Mouse (Mus musculus): ENCODE results near the gene Fgf14.
"Not testable (repeated sequence)": the region's sequence is repeated elsewhere in the genome, so short reads cannot be mapped to it uniquely, and the experiment has no call there.

The Fgf14 gene

DNA sequence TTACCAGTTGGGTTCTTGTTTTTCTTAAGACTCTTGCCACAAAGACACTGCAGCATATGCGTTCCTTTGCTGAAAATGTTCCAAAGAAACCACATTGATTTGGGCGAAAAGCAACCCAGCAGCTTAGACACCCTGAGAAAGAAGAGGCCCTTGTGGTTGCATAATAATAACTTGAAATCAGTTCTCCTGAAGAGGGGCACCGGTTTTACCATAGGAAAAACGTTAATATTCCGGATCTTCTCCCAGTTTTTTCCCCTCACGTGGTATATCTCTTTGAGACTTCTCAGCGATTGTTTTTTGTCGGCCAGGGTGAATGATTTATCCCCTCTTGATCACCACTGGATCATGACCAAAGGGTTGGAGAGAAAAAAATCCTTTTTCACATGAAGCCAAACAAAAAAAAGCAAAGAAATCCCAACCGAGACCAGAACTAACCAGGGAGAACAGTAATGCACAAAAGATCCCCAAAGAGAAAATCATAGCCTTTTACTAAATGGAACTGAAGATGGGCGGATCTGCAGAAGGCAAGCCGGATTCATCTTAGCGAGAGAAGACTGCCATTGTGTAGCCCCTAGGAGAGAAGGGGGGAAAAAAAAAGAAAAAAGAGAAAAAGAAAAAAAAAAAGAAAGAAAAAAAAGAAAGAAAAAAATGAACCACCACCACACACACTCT, at the start of gene Fgf14:
Gene Fgf14, minus strand, starts transcription at position 622 of the 672 bp plus-strand sequence.
- no peak for DNase-seq (ENCODE audit: low spot score in 2 of 2)

DNA sequence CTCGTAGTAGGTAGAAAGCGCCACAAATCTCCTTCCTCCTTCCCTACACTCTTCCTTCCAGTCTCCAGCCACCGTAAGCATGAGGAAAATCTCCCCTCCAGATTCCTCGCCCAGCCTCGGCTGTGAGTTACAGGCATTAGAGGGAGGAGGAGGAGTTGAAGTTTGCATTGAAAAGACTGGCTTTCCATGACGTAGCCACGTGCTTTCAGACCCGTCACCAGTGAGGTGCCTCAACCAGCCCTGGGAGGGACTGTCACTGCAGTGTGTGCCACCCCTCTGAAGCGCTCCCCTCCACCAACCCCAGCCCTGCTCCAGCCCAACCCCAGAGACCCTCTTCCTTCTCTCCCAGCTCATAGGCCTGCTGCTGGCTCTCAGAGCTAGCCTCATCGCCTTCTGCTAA, 452 bp upstream of the Fgf14 start:
- DNase-seq (ENCODE audit: low spot score in 2 of 2), result no peak

DNA sequence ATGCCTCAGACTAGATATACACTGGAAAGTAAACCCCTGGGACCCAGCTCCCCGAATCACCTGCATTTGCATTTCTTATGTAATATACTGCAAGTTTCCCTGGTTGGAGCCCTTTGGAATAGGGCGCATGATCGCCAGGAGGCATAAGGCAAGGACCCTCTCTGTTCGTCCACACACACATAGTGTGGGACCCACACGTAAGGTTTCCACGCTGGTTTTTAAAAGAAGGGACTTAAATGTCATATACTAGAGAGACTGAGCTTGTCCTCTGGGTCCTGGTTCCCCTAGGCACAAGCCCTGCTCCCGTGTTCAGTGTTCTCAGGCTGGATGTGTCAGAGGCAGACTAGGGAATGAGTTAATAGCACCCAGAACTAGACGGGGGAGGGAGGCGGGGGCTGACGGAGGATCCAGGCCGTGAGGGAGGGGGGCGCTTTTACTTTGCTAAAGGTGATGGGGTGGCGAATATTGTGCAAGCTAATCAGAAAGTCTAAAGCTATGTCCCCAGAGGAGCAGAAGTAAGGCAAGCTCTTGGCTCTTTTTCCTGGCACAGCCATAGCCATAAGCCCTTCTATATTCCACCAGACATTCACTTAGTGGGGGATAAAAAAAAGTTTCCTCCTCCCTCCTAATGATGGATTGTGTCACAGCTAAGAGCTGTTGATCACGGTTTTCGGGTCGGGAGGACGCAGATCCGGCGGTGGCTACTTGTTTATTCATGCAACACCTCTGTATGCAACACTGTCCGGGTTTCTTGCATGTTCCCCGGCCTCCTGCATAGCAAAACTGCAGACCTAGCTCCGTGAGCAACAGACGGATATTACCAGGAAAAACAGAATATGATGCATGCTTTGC, 1.0 kb downstream of the Fgf14 start:
- DNase-seq (ENCODE audit: low spot score in 2 of 2), result no peak

DNA sequence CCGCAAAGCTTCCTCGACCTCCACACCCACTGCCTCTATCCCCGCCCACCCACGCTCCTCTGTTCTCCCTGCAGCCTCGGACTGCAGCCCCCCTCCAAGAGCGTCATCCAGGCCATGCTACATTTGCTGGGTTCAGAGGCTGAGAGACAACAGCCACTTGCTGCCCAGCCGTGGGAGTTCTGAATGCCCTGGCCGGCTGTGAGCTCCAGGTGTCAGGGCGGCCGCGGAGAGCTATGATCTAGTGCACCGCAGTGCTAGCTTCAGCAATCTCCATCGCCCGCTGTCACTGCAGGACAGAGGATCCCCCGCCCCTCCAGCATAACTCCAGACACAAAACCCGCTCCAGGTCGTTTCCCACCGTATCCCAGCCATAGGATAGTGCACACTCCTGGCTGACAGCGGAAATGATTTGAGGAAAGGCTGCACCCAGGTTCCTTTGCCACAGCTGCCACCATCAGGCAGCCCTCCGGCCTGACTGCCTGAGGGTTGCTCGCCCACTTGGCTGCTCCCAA, 1.7 kb downstream of the Fgf14 start:
- DNase-seq (ENCODE audit: low spot score in 2 of 2), result no peak

DNA sequence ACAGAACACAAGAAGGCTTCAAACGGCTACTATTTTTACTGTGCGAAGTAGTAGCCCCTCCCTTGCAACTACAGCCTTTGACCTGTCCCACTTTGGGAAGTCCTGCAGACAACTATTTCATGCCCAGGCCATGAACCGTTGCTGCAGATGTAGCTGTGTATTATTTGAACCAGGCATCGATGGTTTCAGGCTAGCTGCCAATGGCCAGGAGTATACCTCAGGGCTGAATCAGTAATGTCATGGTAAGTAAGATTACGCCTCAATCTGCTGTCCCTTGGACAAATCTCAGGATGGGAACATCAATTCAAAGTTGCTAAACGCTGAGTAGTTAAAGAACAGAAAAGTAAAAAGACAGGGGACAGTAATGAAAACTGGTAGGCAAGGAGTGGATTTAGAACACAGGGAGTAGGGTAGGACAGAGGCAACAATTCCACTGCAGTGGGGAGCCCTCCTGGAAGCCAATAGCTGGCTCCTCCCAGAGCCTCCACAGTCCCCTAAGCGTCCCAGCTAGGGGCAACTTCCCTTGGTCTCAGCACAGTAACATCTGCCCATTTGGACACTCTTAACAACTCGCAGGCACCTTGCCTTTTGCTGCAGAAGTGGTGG, 2.3 kb downstream of the Fgf14 start:
- no peak for DNase-seq (ENCODE audit: low spot score in 2 of 2)

DNA sequence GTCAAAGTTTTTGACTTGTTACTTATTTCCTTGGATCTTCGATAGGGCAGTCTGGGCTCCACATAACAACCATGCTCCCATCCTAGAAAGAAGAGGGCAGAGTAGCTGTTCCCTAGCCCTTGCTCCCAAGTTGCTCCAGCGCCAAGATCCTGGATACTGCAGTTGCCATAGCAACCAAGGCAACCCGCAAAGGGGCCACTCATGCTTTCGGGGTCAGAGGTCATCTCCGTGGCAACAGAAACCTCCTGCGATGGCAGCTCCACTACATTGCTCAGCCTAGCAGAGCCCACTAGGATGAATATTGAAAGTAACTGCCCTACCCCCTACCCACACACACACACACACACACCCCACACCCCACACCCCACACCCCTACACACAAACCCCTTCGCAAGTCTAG, 7.2 kb downstream of the Fgf14 start:
- no peak for DNase-seq (ENCODE audit: low spot score in 2 of 2)

DNA sequence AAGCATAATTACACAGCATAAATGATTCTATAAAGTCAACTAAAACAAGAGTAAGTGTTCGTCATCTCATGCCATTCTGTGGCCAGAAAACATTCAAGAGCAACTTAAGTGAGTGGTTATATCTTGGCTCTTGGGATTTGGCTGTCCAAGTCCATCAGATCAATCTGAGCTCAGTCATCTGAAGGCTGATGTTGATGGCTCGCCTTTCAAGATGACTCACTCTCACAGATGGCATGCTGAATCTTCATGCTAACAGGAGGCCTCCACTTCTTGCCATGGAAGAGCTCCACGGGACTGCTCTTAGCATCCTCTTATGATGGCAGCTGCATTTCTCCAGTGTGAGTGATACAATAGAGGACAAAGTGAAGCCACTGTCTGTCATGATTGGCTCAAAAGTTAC, 34.1 kb downstream of the Fgf14 start:
- DNase-seq (ENCODE audit: low spot score in 2 of 2), result no peak

DNA sequence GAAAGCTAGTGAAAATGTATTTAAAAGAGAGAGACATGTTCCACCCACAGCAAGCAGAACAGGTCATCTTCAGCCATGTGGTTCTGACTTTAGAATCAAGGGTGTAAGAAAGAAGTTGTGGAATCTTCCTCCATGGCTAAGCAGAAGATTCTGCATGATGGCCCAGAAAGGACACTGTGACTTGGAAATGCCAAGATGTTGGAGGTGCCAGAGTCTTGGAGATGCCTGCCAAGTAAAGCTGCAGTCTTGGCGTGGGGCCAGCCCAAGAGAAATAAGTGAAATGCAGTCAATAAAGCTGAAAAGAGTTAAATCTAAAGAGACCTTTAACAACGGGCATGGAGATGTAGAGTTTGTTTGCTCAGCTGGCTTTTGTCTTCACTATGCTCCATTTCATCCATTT, 42.0 kb downstream of the Fgf14 start:
- DNase-seq (ENCODE audit: low spot score in 2 of 2), result no peak

DNA sequence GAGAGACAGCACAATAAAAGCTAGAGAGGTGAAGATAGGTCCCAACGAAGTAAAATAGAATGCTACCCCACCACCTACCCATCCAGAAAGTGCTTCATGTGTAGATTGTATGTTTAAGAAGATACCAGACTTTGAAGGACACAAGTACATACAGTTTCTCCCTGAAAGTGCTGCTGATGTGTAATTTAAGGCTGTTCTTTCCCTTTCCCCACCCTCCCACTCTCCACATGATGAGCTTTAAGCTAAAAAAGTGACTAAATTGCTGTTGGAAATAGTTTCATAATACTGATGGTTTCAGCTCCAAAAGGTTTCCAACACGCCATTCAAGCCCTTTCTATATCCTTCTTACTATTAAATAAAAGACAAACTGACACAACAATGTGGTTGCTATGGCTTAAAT, 63.5 kb downstream of the Fgf14 start:
- DNase-seq (ENCODE audit: low spot score in 2 of 2), result no peak

DNA sequence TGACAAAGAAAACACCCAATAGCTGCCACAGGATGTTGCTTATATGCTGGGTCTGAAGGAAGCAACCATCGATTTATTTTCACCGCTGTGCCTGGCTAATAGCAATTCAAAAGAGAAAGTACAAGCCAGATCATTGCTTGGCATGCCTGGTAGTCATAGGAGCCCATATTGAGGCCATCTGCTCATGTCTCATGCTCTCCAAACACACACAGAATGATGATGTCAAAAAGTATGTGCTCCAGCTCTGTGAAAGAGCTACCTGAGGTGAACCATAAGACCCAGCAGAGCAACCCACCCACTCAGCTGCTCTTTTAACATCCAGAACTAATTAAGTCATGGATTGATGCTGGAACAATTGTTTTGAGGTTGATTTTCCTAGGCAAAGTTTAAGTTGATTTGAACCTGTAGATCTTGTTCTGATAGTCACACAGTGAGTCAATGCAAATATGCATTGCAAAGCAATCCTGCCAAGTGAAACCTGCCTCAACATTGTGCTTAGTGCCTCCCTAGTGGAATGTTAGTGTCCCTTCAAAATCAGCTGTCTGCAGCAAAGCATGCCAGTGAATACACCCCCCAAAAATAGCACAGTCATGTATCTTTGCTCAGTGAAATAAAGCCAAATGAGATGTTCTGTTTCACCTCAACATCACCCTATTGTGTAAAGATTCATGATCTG, 70.8 kb downstream of the Fgf14 start:
- no peak for DNase-seq (ENCODE audit: low spot score in 2 of 2)

DNA sequence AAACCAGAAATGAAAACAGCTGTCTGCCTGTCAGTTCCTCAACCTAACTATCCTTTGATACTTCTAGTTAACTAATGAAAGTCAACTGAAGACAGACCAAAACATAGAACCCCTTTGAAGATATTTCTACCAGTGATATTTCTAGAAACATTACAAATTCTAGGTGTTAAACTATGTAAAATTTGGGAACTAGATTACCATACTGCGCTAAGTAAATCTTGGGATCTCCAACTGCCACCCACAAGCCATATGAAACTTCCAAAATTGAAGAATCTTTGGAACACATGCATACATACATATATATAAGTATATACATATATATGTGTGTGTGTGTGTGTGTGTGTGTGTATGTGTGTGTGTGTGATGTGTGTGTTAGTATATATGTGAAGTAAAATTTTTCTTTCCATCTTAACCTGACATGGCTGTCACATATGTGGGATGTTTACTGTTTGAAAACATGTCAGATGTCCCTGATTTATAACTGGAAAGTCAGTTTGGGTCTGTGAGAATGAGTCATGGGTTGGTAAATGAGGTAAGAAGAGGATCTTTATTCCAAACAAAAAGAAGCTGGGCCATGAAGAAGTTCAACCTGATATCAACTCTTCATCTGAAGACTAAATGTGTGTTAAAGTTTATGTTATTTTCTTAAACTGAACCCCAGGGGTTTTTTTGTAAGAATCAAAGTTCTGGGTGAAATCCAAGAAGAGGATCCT, 71.7 kb downstream of the Fgf14 start:
- DNase-seq (ENCODE audit: low spot score in 2 of 2), result no peak

DNA sequence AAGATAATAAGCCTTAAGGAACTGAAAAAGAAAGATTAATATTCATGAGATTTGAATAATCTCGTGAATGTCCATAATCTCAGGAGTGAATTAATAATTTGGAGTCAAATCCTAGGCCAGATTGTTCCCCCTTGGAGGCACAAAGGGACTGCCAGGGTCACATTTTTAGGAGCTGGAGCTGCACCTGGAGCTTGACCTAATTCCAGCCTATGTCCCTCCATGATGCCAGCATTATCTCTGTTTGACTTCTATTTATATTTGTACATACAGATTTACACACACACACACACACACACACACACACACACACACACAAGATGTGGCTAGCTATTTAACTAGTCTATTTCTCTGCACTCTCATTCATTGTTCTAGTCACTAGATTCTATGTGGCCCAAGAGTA, 100.4 kb downstream of the Fgf14 start:
- no peak for DNase-seq (ENCODE audit: low spot score in 2 of 2)

DNA sequence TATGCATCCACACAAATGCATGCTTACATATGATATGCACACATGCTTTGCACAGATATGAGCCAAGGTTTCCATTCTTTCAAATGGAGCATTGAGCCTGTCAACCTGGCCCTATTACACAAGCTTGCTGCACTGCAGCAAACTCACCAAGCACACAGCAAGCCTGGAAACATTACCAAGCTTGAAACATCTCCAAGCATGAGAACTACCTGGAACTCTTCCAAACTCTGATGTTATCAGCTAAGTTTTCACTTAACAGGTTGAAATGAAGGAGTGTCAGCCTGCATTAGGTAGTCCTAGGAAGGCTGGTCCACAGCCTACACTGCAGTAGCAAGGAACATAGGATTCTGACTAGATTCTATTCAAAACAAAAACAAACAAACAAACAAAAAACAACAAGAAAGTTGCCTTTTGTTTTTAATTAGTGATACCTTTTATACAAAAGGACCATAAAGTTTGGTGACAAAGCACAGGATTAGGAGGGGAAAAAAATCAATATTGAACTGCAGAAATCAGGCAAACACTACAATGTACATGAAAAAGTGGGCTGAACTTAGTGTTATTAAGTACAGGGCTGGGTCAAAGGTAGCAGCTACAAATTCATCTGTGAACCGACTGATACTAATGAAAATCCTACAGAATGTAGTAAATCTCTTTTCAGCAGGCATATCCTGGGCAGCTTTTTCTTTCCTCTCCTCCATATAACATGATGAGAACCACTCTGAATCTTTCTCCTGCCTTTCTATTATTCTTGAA, 101.6 kb downstream of the Fgf14 start:
- DNase-seq (ENCODE audit: low spot score in 2 of 2), result peak in 1 of 2 experiments; percentile 2

DNA sequence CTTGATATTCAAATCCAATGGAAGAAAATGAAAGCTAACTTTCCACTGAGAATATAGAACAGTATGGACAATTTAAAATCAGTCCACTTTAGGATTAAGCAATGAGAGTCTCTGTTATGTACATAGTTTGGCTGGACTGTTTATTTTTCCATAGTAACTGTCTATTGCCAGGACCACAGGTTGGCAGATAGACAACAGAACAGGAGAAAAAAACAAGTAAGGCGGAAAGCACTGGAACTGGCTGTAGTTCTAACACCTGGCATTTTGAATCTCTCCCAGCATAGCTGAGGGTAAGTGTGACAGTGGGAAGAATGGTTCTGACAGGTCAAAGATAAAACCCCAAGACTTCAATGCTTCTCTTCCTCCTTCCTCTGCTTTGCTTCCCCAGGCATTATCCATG, 110.5 kb downstream of the Fgf14 start:
- DNase-seq (ENCODE audit: low spot score in 2 of 2), result peak; percentile 24 to 47

DNA sequence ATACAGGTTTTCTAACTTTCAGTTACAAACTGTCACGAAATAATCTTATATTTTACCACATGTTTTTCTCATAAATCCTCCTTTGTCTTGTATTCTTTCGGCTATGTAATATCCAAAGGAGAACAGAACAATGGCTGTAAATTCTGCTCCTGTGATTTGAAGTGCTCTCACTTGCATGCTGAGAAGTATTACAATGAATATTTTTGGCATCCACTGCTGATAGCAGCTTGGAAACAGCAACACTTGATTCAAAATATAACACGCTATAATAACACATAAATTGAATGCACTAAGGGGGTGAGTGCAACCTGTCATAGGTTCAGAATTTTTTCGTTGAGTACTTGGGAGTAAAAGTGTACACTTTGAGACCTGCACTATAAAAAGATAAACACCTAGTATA, 115.4 kb downstream of the Fgf14 start:
- DNase-seq (ENCODE audit: low spot score in 2 of 2), result peak in 1 of 2 experiments; percentile 2

DNA sequence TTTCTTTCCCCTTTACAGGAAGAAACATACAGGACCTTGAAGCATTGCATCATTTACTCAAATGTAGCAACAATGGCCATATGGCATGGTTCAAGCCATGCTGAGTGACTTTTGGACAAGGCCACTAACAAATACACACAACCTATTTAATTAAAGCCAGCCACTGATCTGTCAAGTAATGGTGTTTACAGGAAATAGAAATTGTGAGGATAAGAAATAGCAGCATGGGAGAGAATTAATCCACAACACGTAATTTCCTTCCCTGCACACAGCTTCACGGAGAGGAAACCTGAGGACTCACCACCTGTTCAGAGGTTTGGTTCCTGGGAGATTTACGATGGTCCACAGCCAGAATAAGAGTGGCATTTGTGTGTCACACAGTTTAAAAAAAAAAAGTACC, 140.8 kb downstream of the Fgf14 start:
- no peak for DNase-seq (ENCODE audit: low spot score in 2 of 2)

DNA sequence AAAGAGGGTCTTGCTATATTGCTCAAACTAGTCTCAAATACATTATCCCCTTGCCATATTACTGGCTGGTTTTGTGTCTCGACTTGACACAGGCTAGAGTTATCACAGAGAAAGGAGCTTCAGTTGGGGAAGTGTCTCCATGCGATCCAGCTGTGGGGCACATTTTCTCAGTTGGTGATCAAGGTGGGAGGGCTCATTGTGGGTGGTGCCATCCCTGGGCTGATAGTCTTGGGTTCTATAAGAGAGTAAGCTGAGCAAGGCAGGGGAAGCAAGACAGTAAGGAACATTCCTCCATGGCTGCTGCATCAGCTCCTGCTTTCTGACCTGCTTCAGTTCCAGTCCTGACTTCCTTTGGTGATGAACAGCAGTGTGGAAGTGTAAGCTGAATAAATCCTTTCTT, 141.6 kb downstream of the Fgf14 start:
- DNase-seq (ENCODE audit: low spot score in 2 of 2), result not testable (repeated sequence)

DNA sequence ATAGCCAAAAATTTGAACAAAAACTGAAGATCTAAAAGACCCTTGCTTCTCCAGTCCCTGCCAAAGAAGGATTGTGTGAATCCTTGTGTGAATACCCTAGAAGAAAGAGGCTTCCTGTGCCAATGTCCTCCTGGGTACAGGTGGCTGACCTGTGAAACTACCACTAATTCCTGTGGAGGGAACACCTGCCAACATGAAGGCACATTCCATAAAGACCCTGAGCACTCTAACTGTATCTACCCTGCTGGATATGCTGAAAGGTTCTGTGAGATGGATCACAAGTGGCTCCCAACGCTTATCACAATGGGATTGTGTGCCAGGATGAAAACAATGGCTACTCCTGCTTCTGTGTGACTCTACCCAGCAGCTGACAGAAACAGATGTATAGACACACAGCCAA, 144.9 kb downstream of the Fgf14 start:
- DNase-seq (ENCODE audit: low spot score in 2 of 2), result no peak

DNA sequence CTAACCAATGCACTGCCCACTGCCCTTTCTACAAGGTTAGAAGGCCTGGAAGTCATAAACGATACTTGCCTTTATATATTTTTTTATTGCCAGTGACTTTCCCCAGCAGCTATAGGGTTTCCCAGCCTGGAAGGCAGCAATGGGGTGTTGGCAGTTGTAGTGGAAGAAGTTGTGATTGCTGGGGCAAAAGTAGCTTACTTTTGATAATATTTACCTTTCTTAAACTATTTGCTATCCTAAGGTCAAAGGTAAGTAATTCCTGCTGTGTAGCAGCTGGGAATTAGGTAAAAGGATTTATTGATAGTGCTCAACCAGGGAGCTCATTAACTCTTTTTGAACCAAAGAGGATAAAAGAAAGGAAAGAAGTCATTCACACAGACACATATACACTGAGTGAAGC, 164.9 kb downstream of the Fgf14 start:
- no peak for DNase-seq (ENCODE audit: low spot score in 2 of 2)

DNA sequence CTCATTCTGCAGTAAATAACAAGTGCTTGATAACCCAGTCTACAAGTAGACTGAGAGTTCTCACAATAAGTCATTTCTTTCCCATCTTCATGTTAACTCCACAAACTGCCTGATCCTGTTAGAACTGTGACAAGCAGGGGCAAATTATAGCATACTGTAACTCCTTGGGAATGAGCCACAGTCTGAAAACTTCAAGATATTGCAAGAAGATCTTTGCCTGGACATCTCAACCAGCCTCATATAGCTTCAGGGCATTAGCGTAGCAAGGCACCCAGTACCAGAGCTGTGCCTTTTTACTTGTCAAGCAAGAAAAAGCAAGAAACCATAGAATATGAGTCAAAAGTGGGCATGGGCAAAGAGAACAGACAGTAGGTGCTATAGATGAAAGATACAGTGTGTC, 188.0 kb downstream of the Fgf14 start:
- DNase-seq (ENCODE audit: low spot score in 2 of 2), result no peak

DNA sequence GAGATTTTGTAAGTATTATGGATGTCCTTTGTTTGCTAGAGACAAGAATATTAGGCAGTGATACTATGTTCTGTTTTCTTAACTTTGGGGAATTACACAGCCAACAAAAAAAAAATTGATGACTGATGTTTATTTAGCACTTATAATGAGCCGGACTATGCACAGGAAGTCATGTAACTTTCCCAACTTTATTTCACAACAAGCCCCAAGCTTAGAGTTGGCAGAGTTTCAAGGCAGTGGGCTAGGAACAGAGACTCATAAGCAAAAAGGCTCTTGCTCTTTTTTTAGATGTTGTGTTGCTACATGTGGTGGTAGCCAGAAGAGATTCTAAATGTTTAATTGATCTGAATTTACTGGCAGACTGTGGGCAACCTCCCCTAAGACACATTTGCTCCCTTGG, 191.7 kb downstream of the Fgf14 start:
- DNase-seq (ENCODE audit: low spot score in 2 of 2), result no peak
